Mouse (Mus musculus): ENCODE measurements around the gene Zfp811. TPM values are rescaled to one million over a fixed set of nuclear protein-coding genes. Genes with fewer than 3 reads are reported as not detected.
"Not testable (repeated sequence)": the region's sequence is repeated elsewhere in the genome, so short reads cannot be mapped to it uniquely, and the experiment has no call there.

Zfp811 gene
- 0.09 and 0.15 TPM in 2 replicates for polyA plus RNA-seq (2015; fragmentation: Nextera tagmentation; extraction: Ambion mirVana)

- no peak for DNase-seq
- ATAC-seq (ENCODE audit: low read depth), result no peak
- H3K4me2 ChIP-seq, result peak within 1 kb of the TSS; percentile 38
- peaks cover 21% of the 10 kb centered on the region for H3K27me3 ChIP-seq
- no peak within 1 kb of the TSS for H3K27ac ChIP-seq
- H3K4me1 ChIP-seq (replicated peaks), result no peaks in the 10 kb centered on the region; the same call in 1 of the 2 replicates
- H3K36me3 ChIP-seq, result no peaks in the 10 kb centered on the region
- no peaks in the 10 kb centered on the region for H3K9me3 ChIP-seq (replicated peaks)
- H3K9ac ChIP-seq, result no peak within 1 kb of the TSS
- peak within 1 kb of the TSS; percentile 33 for H3K4me3 ChIP-seq (replicated peaks)
- 5% methylated on average over 17 of the region's 17 CpGs for WGBS (ENCODE audit: insufficient replicate concordance)
Observed at GRCm38 (mm10) chr17:32809544-32810374, at the start of gene Zfp811. Gene Zfp811 (minus strand): TSS chr17:32809931.

- not testable (repeated sequence) for H3K9me3 ChIP-seq (replicated peaks); ATAC-seq (ENCODE audit: low read depth); H3K27me3 ChIP-seq; H3K4me1 ChIP-seq (replicated peaks); H3K4me2 ChIP-seq; H3K9ac ChIP-seq; DNase-seq; H3K27ac ChIP-seq; H3K36me3 ChIP-seq; H3K4me3 ChIP-seq (replicated peaks)
- WGBS (ENCODE audit: insufficient replicate concordance), result 53% methylated on average over 4 of the region's 6 CpGs
Observed at GRCm38 (mm10) chr17:32856713-32857112, 47.0 kb upstream of the Zfp811 start.

- H3K9me3 ChIP-seq (replicated peaks), result no peaks in the 10 kb centered on the region
- DNase-seq, result no peak
- ATAC-seq (ENCODE audit: low read depth), result no peak
Observed at GRCm38 (mm10) chr17:32851581-32851980, 41.9 kb upstream of the Zfp811 start.

GRCm38 (mm10) chr17:32841388-32841787 is 31.7 kb upstream of the Zfp811 start:
- Histone ChIP-seq H3K9ac (no peak overlapping the region), H3K27me3 (no peaks in the 10 kb centered on the region), H3K36me3 (no peaks in the 10 kb centered on the region), H3K4me3 (replicated peaks) (no peak overlapping the region), H3K4me2 (no peak overlapping the region), H3K9me3 (replicated peaks) (no peaks in the 10 kb centered on the region), H3K4me1 (replicated peaks) (no peaks in the 10 kb centered on the region), H3K27ac (no peak overlapping the region)
- 67% methylated on average over 2 of the region's 2 CpGs for WGBS (ENCODE audit: insufficient replicate concordance)
- ATAC-seq (ENCODE audit: low read depth) (no peak), DNase-seq (no peak)

More at GRCm38 (mm10) chr17:32851581-32851980, 41.9 kb upstream of the Zfp811 start:
- no peak overlapping the region for H3K9ac ChIP-seq
- H3K4me2 ChIP-seq, result no peak overlapping the region
- WGBS (ENCODE audit: insufficient replicate concordance), result 56% methylated on average over 7 of the region's 7 CpGs
- H3K4me1 ChIP-seq (replicated peaks), result no peaks in the 10 kb centered on the region
- no peak overlapping the region for H3K27ac ChIP-seq
- no peak overlapping the region for H3K4me3 ChIP-seq (replicated peaks)
- H3K27me3 ChIP-seq, result no peaks in the 10 kb centered on the region
- no peaks in the 10 kb centered on the region for H3K36me3 ChIP-seq

- Histone ChIP-seq H3K9ac (no peak overlapping the region), H3K4me3 (replicated peaks) (no peak overlapping the region), H3K4me2 (no peak overlapping the region), H3K27ac (no peak overlapping the region), H3K36me3 (no peaks in the 10 kb centered on the region), H3K9me3 (replicated peaks) (no peaks in the 10 kb centered on the region), H3K4me1 (replicated peaks) (no peaks in the 10 kb centered on the region), H3K27me3 (no peaks in the 10 kb centered on the region)
- 51% methylated on average over 15 of the region's 15 CpGs for WGBS (ENCODE audit: insufficient replicate concordance)
- no peak for ATAC-seq (ENCODE audit: low read depth)
- DNase-seq, result no peak
Observed at GRCm38 (mm10) chr17:32839083-32839802, 29.5 kb upstream of the Zfp811 start.

- ATAC-seq (ENCODE audit: low read depth) (no peak), DNase-seq (no peak)
- Histone ChIP-seq H3K4me3 (replicated peaks) (peak overlapping the region; percentile 75), H3K36me3 (0 out of 2 replicates have a peak, but pooled peaks cover 5% of the 10 kb centered on the region), H3K4me2 (peak overlapping the region; percentile 73), H3K27ac (no peak overlapping the region), H3K27me3 (no peaks in the 10 kb centered on the region), H3K9ac (no peak overlapping the region), H3K9me3 (replicated peaks) (no peaks in the 10 kb centered on the region), H3K4me1 (replicated peaks) (peaks cover 8% of the 10 kb centered on the region; the same call in 1 of the 2 replicates)
- 28% methylated on average over 3 of the region's 3 CpGs for WGBS (ENCODE audit: insufficient replicate concordance)
Observed at GRCm38 (mm10) chr17:32830418-32830782, 20.7 kb upstream of the Zfp811 start.

GRCm38 (mm10) chr17:32829540-32830417 is 20.0 kb upstream of the Zfp811 start, which contains the start of gene Zfp799:
Gene Zfp799 (minus strand): TSS chr17:32830261.
- peak within 1 kb of the TSS; percentile 73 for H3K4me2 ChIP-seq
- H3K36me3 ChIP-seq, result peaks cover 9% of the 10 kb centered on the region; the same call in 1 of the 2 replicates
- H3K9ac ChIP-seq, result peak within 1 kb of the TSS; percentile 78
- H3K27ac ChIP-seq, result no peak within 1 kb of the TSS
- H3K9me3 ChIP-seq (replicated peaks), result no peaks in the 10 kb centered on the region
- peak within 1 kb of the TSS; percentile 75 for H3K4me3 ChIP-seq (replicated peaks)
- no peaks in the 10 kb centered on the region for H3K27me3 ChIP-seq
- WGBS (ENCODE audit: insufficient replicate concordance), result 2% methylated on average over 35 of the region's 35 CpGs
- DNase-seq (peak; percentile 50), ATAC-seq (ENCODE audit: low read depth) (peak; percentile 90)
- peaks cover 8% of the 10 kb centered on the region; the same call in 1 of the 2 replicates for H3K4me1 ChIP-seq (replicated peaks)

- H3K36me3 ChIP-seq, result peaks cover 23% of the 10 kb centered on the region
- H3K4me1 ChIP-seq (replicated peaks), result no peaks in the 10 kb centered on the region
- H3K9ac ChIP-seq, result no peak overlapping the region
- no peak for ATAC-seq (ENCODE audit: low read depth)
- DNase-seq, result no peak
- no peaks in the 10 kb centered on the region; the same call in 1 of the 2 replicates for H3K27me3 ChIP-seq
- 91% methylated on average over 1 of the region's 1 CpGs for WGBS (ENCODE audit: insufficient replicate concordance)
- H3K4me3 ChIP-seq (replicated peaks), result no peak overlapping the region
- no peak overlapping the region for H3K4me2 ChIP-seq
- H3K9me3 ChIP-seq (replicated peaks), result no peaks in the 10 kb centered on the region
- no peak overlapping the region for H3K27ac ChIP-seq
Observed at GRCm38 (mm10) chr17:32816074-32816784, 6.5 kb upstream of the Zfp811 start.

- Histone ChIP-seq H3K27me3 (peaks cover 10% of the 10 kb centered on the region), H3K9me3 (replicated peaks) (no peaks in the 10 kb centered on the region), H3K27ac (no peak overlapping the region), H3K36me3 (peaks cover 5% of the 10 kb centered on the region), H3K4me1 (replicated peaks) (no peaks in the 10 kb centered on the region; the same call in 1 of the 2 replicates), H3K4me2 (no peak overlapping the region), H3K4me3 (replicated peaks) (no peak overlapping the region), H3K9ac (no peak overlapping the region)
- WGBS (ENCODE audit: insufficient replicate concordance), result 74% methylated on average over 7 of the region's 7 CpGs
- ATAC-seq (ENCODE audit: low read depth), result no peak
- no peak for DNase-seq
Observed at GRCm38 (mm10) chr17:32814136-32814535, 4.4 kb upstream of the Zfp811 start.

- no peak overlapping the region for H3K9ac ChIP-seq
- no peak overlapping the region for H3K4me3 ChIP-seq (replicated peaks)
- no peaks in the 10 kb centered on the region; the same call in 1 of the 2 replicates for H3K4me1 ChIP-seq (replicated peaks)
- no peak for ATAC-seq (ENCODE audit: low read depth)
- H3K27ac ChIP-seq, result no peak overlapping the region
- no peaks in the 10 kb centered on the region for H3K9me3 ChIP-seq (replicated peaks)
- no peak for DNase-seq
- 25% methylated on average over 1 of the region's 1 CpGs for WGBS (ENCODE audit: insufficient replicate concordance)
- H3K27me3 ChIP-seq, result peaks cover 21% of the 10 kb centered on the region
- H3K4me2 ChIP-seq, result no peak overlapping the region
- H3K36me3 ChIP-seq, result no peaks in the 10 kb centered on the region
Observed at GRCm38 (mm10) chr17:32810648-32811047, 917 bp upstream of the Zfp811 start.
